In the genomic region with DNA sequence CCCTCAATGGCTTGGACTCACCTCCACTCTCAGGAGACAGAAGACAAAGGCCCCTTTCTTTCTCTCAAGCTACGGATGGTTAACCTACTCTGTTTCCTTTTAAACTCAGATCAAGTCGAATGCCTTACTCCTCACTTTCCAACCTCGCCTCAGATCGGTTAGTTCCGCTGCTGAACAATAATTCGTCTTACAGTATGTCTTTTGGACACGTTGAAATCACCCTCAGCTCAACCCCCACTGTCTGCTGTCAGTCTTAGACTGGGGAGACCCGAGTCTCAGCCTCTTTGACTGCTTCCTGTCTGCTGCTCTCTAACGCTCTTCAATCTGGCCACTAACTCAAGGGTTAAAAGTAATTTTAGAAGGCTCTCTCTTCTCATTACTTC, we compare ENCODE assay signal across 8 mouse cellular contexts. TPM values are rescaled to one million over a fixed set of nuclear protein-coding genes. Genes with fewer than 3 reads are reported as not detected.
DNase-seq lines count a peak whose midpoint lies in the region; ATAC-seq and TF ChIP-seq lines count a peak whose summit lies in the region.

No protein-coding gene starts in this region.

- 19% methylated on average over 9 of the region's 9 CpGs for WGBS in limb, embryonic 13.5 days
- WGBS in stomach, embryonic 14.5 days = 9% methylated on average over 9 of the region's 9 CpGs

- peak overlapping the region; percentile 70; the same call in 1 of the 2 replicates for H3K9ac ChIP-seq in limb, embryonic 13.5 days
- 0 out of 2 replicates have a peak overlapping the region, but pooled peaks have one; percentile 10 for H3K9ac ChIP-seq in stomach, embryonic 14.5 days (replicated peaks; ENCODE audit: low read depth, low read length)

- H3K27me3 ChIP-seq in testis, adult 2 months (ENCODE audit: control insufficient read depth, insufficient read depth, low read length) = no peaks in the 10 kb centered on the region
- peaks cover 9% of the 10 kb centered on the region for H3K27me3 ChIP-seq in limb, embryonic 13.5 days
- H3K27me3 ChIP-seq in stomach, embryonic 14.5 days (ENCODE audit: control insufficient read depth, insufficient read depth, low read length) = no peaks in the 10 kb centered on the region

- TF ChIP-seq POLR2A in testis, adult 2 months (IDR thresholded peaks at IDR 0.05; ENCODE audit: control insufficient read depth, low read depth, low read length) = no peak

- 0 out of 2 replicates have a peak, but pooled peaks cover 1% of the 10 kb centered on the region for H3K36me3 ChIP-seq in testis, adult 2 months (ENCODE audit: control insufficient read depth, insufficient read depth, low read length)
- no peaks in the 10 kb centered on the region for H3K36me3 ChIP-seq in limb, embryonic 13.5 days
- no peaks in the 10 kb centered on the region for H3K36me3 ChIP-seq in stomach, embryonic 14.5 days (ENCODE audit: control insufficient read depth, insufficient read depth, low read length)

- DNase-seq in frontal cortex, postnatal 25 days (ENCODE audit: low spot score in 2 of 2) = no peak
- DNase-seq in testis, postnatal 14 days (ENCODE audit: low spot score) = no peak
- DNase-seq in cerebellum, postnatal 36 days = no peak
- no peak for DNase-seq in retina, postnatal 1 day

- peak; percentile 14 for ATAC-seq in frontal cortex, adult (ENCODE audit: low TSS enrichment)
- no peak for ATAC-seq in limb, embryonic 13.5 days (ENCODE audit: low FRiP score, low read depth)
- ATAC-seq in stomach, embryonic 14.5 days (ENCODE audit: insufficient number of reproducible peaks, insufficient read depth, low FRiP score, low read depth) = no peak

- no peaks in the 10 kb centered on the region for H3K9me3 ChIP-seq in limb, embryonic 13.5 days
- H3K9me3 ChIP-seq in stomach, embryonic 14.5 days (ENCODE audit: control insufficient read depth, low read depth, low read length) = no peaks in the 10 kb centered on the region

- H3K4me3 ChIP-seq in testis, adult 2 months (ENCODE audit: control insufficient read depth, low read depth, low read length) = peak overlapping the region; percentile 90
- H3K4me3 ChIP-seq in limb, embryonic 13.5 days = peak overlapping the region; percentile 67
- H3K4me3 ChIP-seq in stomach, embryonic 14.5 days (ENCODE audit: low read depth, low read length) = peak overlapping the region; percentile 61

- peak overlapping the region; percentile 45 for H3K27ac ChIP-seq in testis, adult 2 months (ENCODE audit: control insufficient read depth, insufficient read depth, low read depth, low read length)
- H3K27ac ChIP-seq in limb, embryonic 13.5 days = 0 out of 2 replicates have a peak overlapping the region, but pooled peaks have one; percentile 15
- peak overlapping the region; percentile 56; the same call in 1 of the 2 replicates for H3K27ac ChIP-seq in stomach, embryonic 14.5 days (ENCODE audit: low read length)

- H3K4me1 ChIP-seq in testis, adult 2 months (ENCODE audit: control insufficient read depth, insufficient read depth, low read length) = peaks cover 20% of the 10 kb centered on the region
- peaks cover 20% of the 10 kb centered on the region for H3K4me1 ChIP-seq in limb, embryonic 13.5 days
- H3K4me1 ChIP-seq in stomach, embryonic 14.5 days (ENCODE audit: control insufficient read depth, insufficient read depth, low read length) = peaks cover 4% of the 10 kb centered on the region; the same call in 1 of the 2 replicates

- H3K4me2 ChIP-seq in limb, embryonic 13.5 days (replicated peaks) = peak overlapping the region; percentile 92
- peak overlapping the region; percentile 83 for H3K4me2 ChIP-seq in stomach, embryonic 14.5 days (replicated peaks; ENCODE audit: low read depth, low read length)

- TF ChIP-seq CTCF in testis, adult 2 months (IDR thresholded peaks at IDR 0.05; ENCODE audit: control insufficient read depth, insufficient read depth, insufficient replicate concordance, low read depth, low read length) = no peak

RNA-seq across cellular contexts. Expression of a gene that starts 0.5 kb away (rescaled TPM):
- polyA plus RNA-seq in testis, adult 2 months (2012; rRNA removed) = 18.2 and 18.3 TPM in 2 replicates
- polyA plus RNA-seq in limb, embryonic 13.5 days (2015; fragmentation: Nextera tagmentation; extraction: Ambion mirVana) = 4.8 and 4.9 TPM in 2 replicates
- polyA plus RNA-seq in stomach, embryonic 14.5 days (2014; fragmentation: Nextera tagmentation; extraction: Ambion mirVana) = 5.6 and 5.7 TPM in 2 replicates

RNA-seq across cellular contexts. Expression of a gene that starts 31.9 kb away (rescaled TPM):
- 0.67 and 0.78 TPM in 2 replicates for polyA plus RNA-seq in testis, adult 2 months (2012; rRNA removed)
- polyA plus RNA-seq in limb, embryonic 13.5 days (2015; fragmentation: Nextera tagmentation; extraction: Ambion mirVana) = 0.65 and 1.1 TPM in 2 replicates
- 3.0 and 3.3 TPM in 2 replicates for polyA plus RNA-seq in stomach, embryonic 14.5 days (2014; fragmentation: Nextera tagmentation; extraction: Ambion mirVana)
